Mouse (Mus musculus) megakaryocyte, embryonic 14.5 days (primary cell): ENCODE results near the gene Cfap65.

Experiments
- FLI1 ChIP-seq: IDR thresholded peaks from 2 replicates; pipeline ENCODE4 v1.6.1; 2012; ENCODE audit warnings: low read length, inconsistent platforms, mixed read lengths
- GATA1 ChIP-seq: IDR thresholded peaks from 3 replicates; pipeline ENCODE4 v1.6.1; 2012; ENCODE audit warnings: mixed read lengths, low read length, inconsistent platforms, borderline replicate concordance

GRCm38 (mm10) chr1:74924464-74924863 lies 10.9 kb downstream of the Cfap65 start:
- TF ChIP-seq GATA1 (no peak), FLI1 (no peak)
